Mouse (Mus musculus) activated CD4-positive, CD25-positive, alpha-beta regulatory T cell, adult 4 months (primary cell): ENCODE measurements around the gene Slc22a13. TPM values are rescaled to one million over a fixed set of nuclear protein-coding genes. Genes with fewer than 3 reads are reported as not detected.
"Not testable (repeated sequence)": the region's sequence is repeated elsewhere in the genome, so short reads cannot be mapped to it uniquely, and the experiment has no call there.

Experiments
- ATAC-seq: one replicate; pipeline ENCODE4 v1.8.0; 2017
- polyA plus RNA-seq, 2 experiments: library from polyadenylated mRNA; unstranded; fragments of 100-300 nt; shearing (Covaris generic); gene quantifications; one replicate each; pipeline ENCODE4 v1.2.1; 2017

The Slc22a13 gene
- not detected for polyA plus RNA-seq

- ATAC-seq: no peak
Observed at GRCm38 (mm10) chr9:119208998-119209397, at the start of gene Slc22a13. Gene Slc22a13, minus strand, starts transcription at chr9:119209098.

- no peak for ATAC-seq
Observed at GRCm38 (mm10) chr9:119258128-119258527, 49.2 kb upstream of the Slc22a13 start.

- ATAC-seq: no peak
Observed at GRCm38 (mm10) chr9:119256161-119256560, 47.3 kb upstream of the Slc22a13 start.

GRCm38 (mm10) chr9:119255096-119255495 lies 46.2 kb upstream of the Slc22a13 start:
- no peak for ATAC-seq

GRCm38 (mm10) chr9:119254187-119254586 lies 45.3 kb upstream of the Slc22a13 start:
- no peak for ATAC-seq

GRCm38 (mm10) chr9:119247996-119248395 lies 39.1 kb upstream of the Slc22a13 start:
- no peak for ATAC-seq

- ATAC-seq: no peak
Observed at GRCm38 (mm10) chr9:119246826-119247225, 37.9 kb upstream of the Slc22a13 start.

- no peak for ATAC-seq
Observed at GRCm38 (mm10) chr9:119243981-119244380, 35.1 kb upstream of the Slc22a13 start.

- no peak for ATAC-seq
Observed at GRCm38 (mm10) chr9:119241169-119241865, 32.4 kb upstream of the Slc22a13 start.

GRCm38 (mm10) chr9:119240286-119240997 lies 31.5 kb upstream of the Slc22a13 start:
- no peak for ATAC-seq

- no peak for ATAC-seq
Observed at GRCm38 (mm10) chr9:119239274-119239673, 30.4 kb upstream of the Slc22a13 start.

GRCm38 (mm10) chr9:119238796-119239195 lies 29.9 kb upstream of the Slc22a13 start:
- no peak for ATAC-seq

GRCm38 (mm10) chr9:119231552-119231951 lies 22.7 kb upstream of the Slc22a13 start:
- ATAC-seq: no peak

- no peak for ATAC-seq
Observed at GRCm38 (mm10) chr9:119230829-119231228, 21.9 kb upstream of the Slc22a13 start.

- ATAC-seq: no peak
Observed at GRCm38 (mm10) chr9:119220249-119220648, 11.4 kb upstream of the Slc22a13 start.

GRCm38 (mm10) chr9:119219667-119220066 lies 10.8 kb upstream of the Slc22a13 start:
- ATAC-seq: no peak

- ATAC-seq: not testable (repeated sequence)
Observed at GRCm38 (mm10) chr9:119215341-119215740, 6.4 kb upstream of the Slc22a13 start.

GRCm38 (mm10) chr9:119214601-119215000 lies 5.7 kb upstream of the Slc22a13 start:
- ATAC-seq: no peak

- ATAC-seq: no peak
Observed at GRCm38 (mm10) chr9:119212996-119213395, 4.1 kb upstream of the Slc22a13 start.

GRCm38 (mm10) chr9:119207113-119207512 lies 1.8 kb downstream of the Slc22a13 start:
- ATAC-seq: no peak

GRCm38 (mm10) chr9:119206666-119207065 lies 2.2 kb downstream of the Slc22a13 start:
- no peak for ATAC-seq

GRCm38 (mm10) chr9:119205756-119206155 lies 3.1 kb downstream of the Slc22a13 start:
- ATAC-seq: no peak

- ATAC-seq: no peak
Observed at GRCm38 (mm10) chr9:119203617-119204016, 5.3 kb downstream of the Slc22a13 start.

GRCm38 (mm10) chr9:119201653-119202052 lies 7.2 kb downstream of the Slc22a13 start:
- ATAC-seq: no peak
